Mouse (Mus musculus): Measurements from ENCODE around the gene Ncoa4.

Ncoa4 gene

DNA sequence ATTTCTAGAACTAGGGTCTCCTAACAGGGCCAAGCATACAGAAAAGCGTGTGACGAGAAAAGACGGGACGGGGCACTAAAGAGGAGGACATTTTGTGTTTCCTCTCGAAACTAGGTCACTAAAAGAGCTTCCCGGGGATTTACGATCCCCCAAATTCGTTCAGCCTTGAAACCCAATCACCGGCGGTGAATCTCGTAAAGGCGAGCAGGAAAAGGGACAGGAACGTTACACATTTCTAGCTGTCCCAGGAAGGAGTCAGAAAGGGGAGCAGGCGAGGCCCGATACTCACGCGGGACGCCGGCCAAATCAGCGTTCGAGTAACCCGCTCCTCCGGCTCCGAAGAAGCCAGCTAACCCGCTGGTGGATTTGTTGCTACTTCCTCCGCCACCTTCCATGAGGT is 41.7 kb downstream of the Ncoa4 start:
- DNase-seq (ENCODE audit: low spot score in 2 of 2), result no peak

DNA sequence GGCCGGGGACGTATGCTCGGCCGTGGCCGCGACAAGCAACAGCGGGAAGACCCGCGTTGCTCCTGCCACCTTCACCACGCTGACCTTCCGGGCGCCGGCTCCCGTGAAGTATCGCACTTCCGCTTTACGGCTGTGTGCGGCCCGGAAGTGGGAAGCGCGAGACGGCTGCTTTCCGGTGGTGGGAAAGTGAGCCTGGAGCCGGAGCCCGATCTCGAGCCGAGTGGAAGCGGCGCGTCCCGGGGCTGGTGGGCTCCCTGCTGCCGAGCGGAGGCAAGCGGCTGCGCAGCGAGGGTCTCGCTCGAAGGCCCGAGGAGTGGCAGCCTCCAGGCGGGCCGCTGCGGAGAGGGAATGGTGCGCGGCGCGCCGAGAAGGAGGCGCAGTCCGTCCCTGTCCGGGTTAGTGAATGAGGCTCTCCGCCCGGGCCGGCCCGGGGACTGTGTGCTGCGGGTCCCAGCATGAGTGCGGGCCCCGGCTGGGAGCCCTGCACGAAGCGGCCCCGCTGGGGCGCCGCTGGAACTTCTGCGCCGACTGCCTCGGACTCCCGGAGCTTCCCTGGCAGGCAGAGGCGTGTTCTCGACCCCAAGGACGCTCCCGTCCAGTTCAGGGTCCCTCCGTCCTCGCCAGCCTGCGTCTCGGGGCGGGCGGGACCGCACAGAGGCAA is 42.3 kb downstream of the Ncoa4 start, which contains the start of the genes Timm23 and Parg:
Timm23 (minus strand) TSS at position 108 of the 661 bp plus-strand sequence.
Parg (plus strand) TSS at position 159 of the 661 bp plus-strand sequence.
- DNase-seq (ENCODE audit: low spot score in 2 of 2), result peak; percentile 82 to 85

GRCm38 (mm10) chr14:32226601-32227000 is 66.9 kb downstream of the Ncoa4 start:
- no peak for DNase-seq (ENCODE audit: low spot score in 2 of 2)

GRCm38 (mm10) chr14:32228996-32229395 is 69.3 kb downstream of the Ncoa4 start:
- peak in 1 of 2 experiments; percentile 42 for DNase-seq (ENCODE audit: low spot score in 2 of 2)
